Mouse (Mus musculus) gastrocnemius, postnatal 25 days (tissue): ENCODE data around the gene Brd3os. TPM values are rescaled to one million over a fixed set of nuclear protein-coding genes. Genes with fewer than 3 reads are reported as not detected.

Experiments used
- microRNA-seq, 2 experiments: library from miRNA; unstranded; fragments of <30 nt; microRNA quantifications; one replicate each; pipeline ENCODE4 v1.2.0; 2021; ENCODE audit warnings: borderline replicate concordance in 2 of 2
- total RNA-seq, 2 experiments: library from RNA; stranded (reverse); gene quantifications; 1 replicate in 1 of 2; 2 replicates in 1 of 2; pipeline ENCODE4 v1.2.3; 2021

The Brd3os gene
- total RNA-seq, 2 experiments from 2014 or later, result 0.74 to 1.3 TPM

Small RNA genes within 50 kb of the gene (microRNA-seq; reads per million reads assigned to microRNA genes)
- 0 reads per million in 2 experiments for gene Gm24049
- gene Mir7578, result 0 reads per million in 2 experiments

Other genes starting within 250 kb of the Brd3os start
- 1 to 10 TPM; 2.4 to 2.5 TPM for gene Sardh, start 194.0 kb upstream of the Brd3os start, total RNA-seq
- 1 to 10 TPM; 2.4 to 4.4 TPM for gene Vav2, start 15.3 kb upstream of the Brd3os start, total RNA-seq
- gene Brd3, start 65.3 kb downstream of the Brd3os start, total RNA-seq, result 10 to 100 TPM; 20.5 to 25.1 TPM
- gene Wdr5, start 72.8 kb downstream of the Brd3os start, total RNA-seq, result 10 to 100 TPM; 15.4 to 18.3 TPM
- 10 to 100 TPM; 70.1 to 81.3 TPM for gene Rxra, start 234.1 kb downstream of the Brd3os start, total RNA-seq